Mouse (Mus musculus) lung, embryonic 15.5 days (tissue): ENCODE measurements around the gene 4921501E09Rik. TPM values are rescaled to one million over a fixed set of nuclear protein-coding genes. Genes with fewer than 3 reads are reported as not detected.

ENCODE experiments used
- polyA plus RNA-seq: library from polyadenylated mRNA; unstranded; fragments of >200 nt; fragmentation: Nextera tagmentation; extraction: Ambion mirVana; gene quantifications from 2 replicates; pipeline ENCODE4 v1.2.1, GENCODE M21; 2015

Gene 4921501E09Rik
- polyA plus RNA-seq, 1 experiment from 2014 or later: not detected

Other genes with a start within 250 kb of the 4921501E09Rik start
- 13.7 and 14.9 TPM in 2 replicates for gene Zfp799, start 237.8 kb downstream of the 4921501E09Rik start, polyA plus RNA-seq
- 7.5 and 8.2 TPM in 2 replicates for gene Zfp870, start 176.4 kb downstream of the 4921501E09Rik start, polyA plus RNA-seq
- gene Cyp4f14, start 150.7 kb downstream of the 4921501E09Rik start, polyA plus RNA-seq: not detected in 2 replicates
- gene Cyp4f13, start 120.7 kb downstream of the 4921501E09Rik start, polyA plus RNA-seq: 10.7 and 11.4 TPM in 2 replicates
- gene Zfp472, start 102.2 kb downstream of the 4921501E09Rik start, polyA plus RNA-seq: 10.8 and 12.6 TPM in 2 replicates
- 11.4 and 11.8 TPM in 2 replicates for gene Zfp952, start 74.9 kb downstream of the 4921501E09Rik start, polyA plus RNA-seq
- 13.5 and 13.9 TPM in 2 replicates for gene Zfp763, start 34.7 kb downstream of the 4921501E09Rik start, polyA plus RNA-seq
- gene Zfp563, start 21.3 kb upstream of the 4921501E09Rik start, polyA plus RNA-seq: 8.5 and 8.7 TPM in 2 replicates
- gene Morc2b, start 71.6 kb upstream of the 4921501E09Rik start, polyA plus RNA-seq: not detected in 2 replicates
- not detected in 2 replicates for gene Olfr55, start 100.4 kb upstream of the 4921501E09Rik start, polyA plus RNA-seq
- not detected in 2 replicates for gene Olfr239, start 123.2 kb upstream of the 4921501E09Rik start, polyA plus RNA-seq
- not detected in 2 replicates for gene Olfr1564, start 153.6 kb upstream of the 4921501E09Rik start, polyA plus RNA-seq
- 18.8 and 19.0 TPM in 2 replicates for gene Zfp955a, start 187.1 kb upstream of the 4921501E09Rik start, polyA plus RNA-seq
- gene Olfr63, start 196.6 kb upstream of the 4921501E09Rik start, polyA plus RNA-seq: not detected in 2 replicates
- 12.7 and 13.3 TPM in 2 replicates for gene Zfp955b, start 221.5 kb upstream of the 4921501E09Rik start, polyA plus RNA-seq